Mouse (Mus musculus) C2C12 (cell line): ENCODE measurements around the gene Rgs6. TPM values are rescaled to one million over a fixed set of nuclear protein-coding genes. Genes with fewer than 3 reads are reported as not detected.

Experiments
- H3K27me3 ChIP-seq: one replicate; pipeline ENCODE4 v1.6.1; 2011; ENCODE audit not compliant: control insufficient read depth, insufficient read depth, insufficient read length
- H3K36me3 ChIP-seq: one replicate; pipeline ENCODE4 v1.6.1; 2011; ENCODE audit not compliant: control insufficient read depth, insufficient read depth
- H3K4me3 ChIP-seq: one replicate; pipeline ENCODE4 v1.5.1; 2011; ENCODE audit warnings: mild to moderate bottlenecking, control low read depth; ENCODE audit not compliant: poor library complexity, insufficient read depth, severe bottlenecking
- H3K79me2 ChIP-seq: one replicate; pipeline ENCODE4 v1.6.1; 2011; ENCODE audit not compliant: control insufficient read depth, insufficient read depth
- H3K79me3 ChIP-seq: one replicate; pipeline ENCODE4 v1.6.1; 2011; ENCODE audit warnings: low read depth, control low read depth
- H3ac ChIP-seq: one replicate; pipeline ENCODE3; 2011; ENCODE audit warnings: low read depth; ENCODE audit not compliant: control insufficient read depth, insufficient read length
- CEBPB ChIP-seq: IDR thresholded peaks from one replicate; pipeline ENCODE4 v1.6.1; 2011; ENCODE audit warnings: low read depth, mild to moderate bottlenecking, control low read depth, moderate library complexity
- CTCF ChIP-seq: IDR thresholded peaks from one replicate; pipeline ENCODE4 v1.5.1; 2011; ENCODE audit not compliant: control insufficient read depth, insufficient read depth, insufficient read length
- FOSL1 ChIP-seq: IDR thresholded peaks from one replicate; pipeline ENCODE4 v1.8.0; 2011; ENCODE audit warnings: mild to moderate bottlenecking, low read length; ENCODE audit not compliant: poor library complexity, insufficient read depth, severe bottlenecking
- MAX ChIP-seq: IDR thresholded peaks from one replicate; pipeline ENCODE4 v1.6.1; 2011; ENCODE audit warnings: mild to moderate bottlenecking, control low read depth
- MYOD1 ChIP-seq: IDR thresholded peaks from one replicate; pipeline ENCODE4 v1.6.1; 2011; ENCODE audit warnings: low read depth; ENCODE audit not compliant: control insufficient read depth, insufficient read length
- MYOG ChIP-seq: IDR thresholded peaks from one replicate; pipeline ENCODE4 v1.6.1; 2011; ENCODE audit not compliant: control insufficient read depth, insufficient read length; ENCODE audit errors: extremely low read depth
- USF1 ChIP-seq: IDR thresholded peaks from one replicate; pipeline ENCODE4 v1.6.1; 2011; ENCODE audit warnings: low read depth, mild to moderate bottlenecking, control low read depth, moderate library complexity
- polyA plus RNA-seq: library from polyadenylated mRNA; unstranded; fragments of >200 nt; fragmentation: generic; extraction: Trizol; gene quantifications from one replicate; pipeline ENCODE4 v1.2.1, GENCODE M21; 2012; ENCODE audit warnings: missing spikeins

Gene Rgs6
- polyA plus RNA-seq, 1 experiment = not detected

DNA sequence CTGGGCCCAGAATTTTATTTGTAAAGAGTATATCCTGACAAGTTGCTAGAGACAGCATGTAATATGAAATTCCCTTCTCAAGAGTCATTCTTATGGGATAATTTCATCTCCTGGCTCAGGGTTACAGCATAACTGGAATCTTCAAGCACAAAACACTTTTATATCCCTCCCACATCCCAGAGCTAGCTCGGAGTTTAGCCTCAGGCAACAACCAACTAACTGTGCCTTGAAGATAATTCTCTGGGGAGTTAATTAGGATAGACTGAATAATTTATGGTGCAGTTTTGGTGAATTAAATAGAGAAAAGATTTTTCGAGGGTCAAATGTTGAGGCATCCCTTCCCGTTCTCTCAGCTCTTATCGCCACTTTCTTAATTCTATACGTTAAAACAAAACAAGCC lies 214.6 kb downstream of the Rgs6 start:
- TF ChIP-seq MAX (no peak), USF1 (no peak), CTCF (no peak), CEBPB (no peak), MYOG (no peak), FOSL1 (no peak), MYOD1 (no peak)
- Histone ChIP-seq H3K27me3 (no peaks in the 10 kb centered on the region), H3K36me3 (no peaks in the 10 kb centered on the region)

DNA sequence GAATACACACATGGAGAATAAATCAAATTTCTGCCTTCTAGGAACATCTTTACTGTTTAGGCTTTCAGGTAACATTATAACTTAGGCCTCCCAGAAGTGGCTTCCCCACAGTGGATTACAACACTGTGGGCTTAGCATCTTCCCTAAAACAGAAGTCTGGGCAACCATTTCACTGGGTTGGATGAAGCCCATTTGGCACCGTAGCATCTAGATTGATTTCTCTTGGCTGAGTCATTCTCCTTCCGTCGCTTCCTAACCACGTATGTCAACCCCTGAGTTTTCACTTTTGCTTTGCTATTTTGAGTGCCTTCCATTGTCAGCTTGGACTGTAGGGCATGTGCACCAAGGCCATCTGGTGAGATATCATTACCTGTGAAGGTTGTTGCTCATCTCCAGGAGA lies 217.1 kb downstream of the Rgs6 start:
- no peak for TF ChIP-seq FOSL1
- no peak for TF ChIP-seq CTCF
- no peak for TF ChIP-seq CEBPB
- no peak for TF ChIP-seq MYOD1
- TF ChIP-seq MAX = no peak
- no peak for TF ChIP-seq USF1
- no peak for TF ChIP-seq MYOG
- no peaks in the 10 kb centered on the region for H3K79me3 ChIP-seq

More for the DNA sequence above, 214.6 kb downstream of the Rgs6 start:
- no peaks in the 10 kb centered on the region for H3K79me3 ChIP-seq
- H3K79me2 ChIP-seq = no peaks in the 10 kb centered on the region
- no peak overlapping the region for H3K4me3 ChIP-seq
- H3ac ChIP-seq = no peak overlapping the region

DNA sequence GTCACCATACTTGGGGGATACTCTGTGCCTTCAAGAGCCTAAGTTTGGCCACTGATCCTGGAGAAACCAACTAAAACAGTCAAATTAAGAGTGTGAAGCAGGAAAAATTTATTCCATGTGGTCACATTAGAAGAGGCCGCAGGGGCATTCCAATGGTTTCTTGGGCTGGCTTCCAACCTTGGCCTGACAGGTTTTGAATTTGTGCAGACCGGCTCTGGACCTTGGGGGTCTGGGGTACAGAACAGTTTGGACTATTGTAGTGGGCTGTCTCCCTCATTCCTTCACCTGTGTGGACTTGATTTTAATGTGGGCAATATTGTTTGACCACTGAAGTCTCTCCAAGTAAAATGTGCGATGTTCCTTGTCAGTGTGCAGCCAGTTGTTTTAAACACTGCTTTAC lies 222.5 kb downstream of the Rgs6 start:
- Histone ChIP-seq H3K27me3 (no peaks in the 10 kb centered on the region), H3ac (no peak overlapping the region), H3K4me3 (no peak overlapping the region), H3K79me3 (no peaks in the 10 kb centered on the region), H3K36me3 (no peaks in the 10 kb centered on the region), H3K79me2 (no peaks in the 10 kb centered on the region)
- TF ChIP-seq MYOG (no peak), FOSL1 (no peak), USF1 (no peak), CTCF (no peak), CEBPB (no peak), MAX (no peak)

More for the DNA sequence above, 217.1 kb downstream of the Rgs6 start:
- Histone ChIP-seq H3ac (no peak overlapping the region), H3K36me3 (no peaks in the 10 kb centered on the region), H3K27me3 (no peaks in the 10 kb centered on the region), H3K4me3 (no peak overlapping the region), H3K79me2 (no peaks in the 10 kb centered on the region)

DNA sequence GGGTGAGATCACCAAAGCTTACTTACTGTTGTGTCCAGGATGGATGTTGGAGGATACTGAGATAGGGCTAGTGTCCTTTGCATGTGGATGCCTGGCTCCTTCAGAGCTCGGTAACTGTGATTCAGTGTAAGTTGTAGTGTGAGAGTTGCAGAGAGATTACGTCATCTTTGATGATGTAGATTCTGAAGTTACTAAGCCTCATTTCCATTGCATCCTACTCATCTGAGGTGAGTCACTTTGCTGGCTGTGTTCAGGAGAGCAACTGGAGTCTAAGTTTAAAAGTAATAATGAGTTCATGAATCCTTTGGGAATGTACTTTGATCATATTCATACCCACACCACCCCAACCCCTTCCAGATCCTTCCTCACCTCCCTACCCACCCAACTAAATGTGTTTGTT lies 227.9 kb downstream of the Rgs6 start:
- Histone ChIP-seq H3K79me2 (no peaks in the 10 kb centered on the region), H3ac (no peak overlapping the region), H3K27me3 (no peaks in the 10 kb centered on the region), H3K79me3 (no peaks in the 10 kb centered on the region), H3K4me3 (no peak overlapping the region), H3K36me3 (no peaks in the 10 kb centered on the region)
- no peak for TF ChIP-seq MYOD1

DNA sequence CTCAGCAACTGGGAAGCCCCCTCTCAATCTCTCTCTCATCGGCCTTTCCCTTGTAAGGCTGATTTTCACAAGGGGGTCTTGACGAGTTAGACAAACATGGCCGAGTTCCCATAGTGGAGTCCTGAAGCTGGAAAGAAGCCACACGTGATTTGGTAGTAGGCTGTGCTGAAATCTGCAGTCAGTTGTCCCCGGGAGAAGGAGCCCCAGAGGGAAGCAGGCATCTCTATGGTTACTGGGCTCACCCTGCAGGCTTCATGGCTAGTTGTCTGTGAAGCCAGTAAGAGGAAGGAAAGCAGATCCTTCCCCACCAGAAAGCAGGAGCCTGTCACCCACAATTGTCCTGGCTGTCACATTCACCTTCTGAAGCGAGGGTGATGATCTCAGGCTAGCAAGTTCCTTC lies 231.2 kb downstream of the Rgs6 start:
- H3K27me3 ChIP-seq = no peaks in the 10 kb centered on the region
- no peaks in the 10 kb centered on the region for H3K36me3 ChIP-seq
- TF ChIP-seq FOSL1 (no peak), MAX (no peak), USF1 (no peak), CTCF (no peak), CEBPB (no peak), MYOD1 (no peak), MYOG (no peak)
- H3ac ChIP-seq = no peak overlapping the region
- no peaks in the 10 kb centered on the region for H3K79me2 ChIP-seq
- H3K4me3 ChIP-seq = no peak overlapping the region
- H3K79me3 ChIP-seq = no peaks in the 10 kb centered on the region

DNA sequence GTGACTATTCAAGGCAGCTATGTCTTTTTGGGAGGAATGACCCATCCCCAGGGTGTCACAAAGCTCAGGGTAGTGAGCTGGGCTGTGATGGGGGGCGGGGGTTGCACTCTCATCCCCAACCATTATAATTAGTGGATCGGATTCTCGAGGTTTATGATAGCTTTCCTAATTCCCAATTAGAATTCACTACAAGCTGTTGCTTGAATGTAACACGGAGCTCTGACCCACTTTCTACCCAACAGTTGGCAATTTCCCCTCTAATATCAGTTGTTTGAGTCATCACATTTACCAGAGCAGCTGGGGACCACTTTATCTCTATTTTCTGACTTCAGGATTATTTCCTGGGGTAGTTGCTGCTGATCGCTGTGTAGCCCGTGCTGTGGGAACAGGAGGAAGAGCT lies 231.9 kb downstream of the Rgs6 start:
- H3K36me3 ChIP-seq = no peaks in the 10 kb centered on the region
- no peaks in the 10 kb centered on the region for H3K27me3 ChIP-seq
- H3K4me3 ChIP-seq = no peak overlapping the region
- no peaks in the 10 kb centered on the region for H3K79me3 ChIP-seq
- TF ChIP-seq MYOG = no peak
- no peak for TF ChIP-seq USF1
- TF ChIP-seq CTCF = no peak
- no peak for TF ChIP-seq MYOD1
- no peak for TF ChIP-seq MAX
- TF ChIP-seq CEBPB = no peak
- TF ChIP-seq FOSL1 = no peak
- no peaks in the 10 kb centered on the region for H3K79me2 ChIP-seq
- H3ac ChIP-seq = no peak overlapping the region

DNA sequence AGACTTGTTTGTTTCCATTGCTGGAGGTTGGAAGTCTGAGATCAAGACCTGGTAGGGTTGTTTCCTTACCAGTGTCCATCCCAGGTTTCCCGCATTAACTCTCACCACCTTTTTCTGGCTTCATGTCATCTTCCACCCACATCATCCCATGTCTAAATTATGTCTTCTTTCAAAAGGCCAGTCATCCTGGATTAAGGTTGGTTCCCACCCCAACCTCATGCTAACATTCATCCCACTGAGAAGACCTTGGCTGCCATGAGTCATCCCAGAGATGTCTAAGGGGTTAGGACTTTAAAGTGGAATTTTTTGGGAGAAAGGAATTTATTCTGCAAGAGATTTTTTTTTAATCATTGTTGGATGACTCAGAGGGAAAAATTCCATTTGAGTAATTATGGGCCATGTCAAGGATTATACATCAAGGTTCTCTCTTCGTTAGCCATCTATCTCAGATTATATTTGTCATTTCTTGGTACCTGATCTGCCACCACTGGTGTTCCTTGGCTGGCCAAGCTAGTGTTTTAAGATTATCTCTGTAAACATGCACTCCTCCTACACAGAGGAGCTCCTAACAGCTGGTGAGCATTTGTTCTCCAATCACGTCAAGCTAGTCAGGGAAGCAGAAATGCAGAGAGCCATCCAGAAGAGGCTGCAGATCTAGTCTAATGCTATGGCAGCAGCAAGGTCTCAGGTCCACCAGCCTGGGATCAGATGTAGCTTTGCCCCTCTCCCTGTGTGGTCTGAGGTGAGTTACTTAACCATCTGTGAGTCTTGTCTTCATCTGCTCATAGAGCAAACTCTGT lies 234.9 kb downstream of the Rgs6 start:
- Histone ChIP-seq H3K36me3 (no peaks in the 10 kb centered on the region), H3K79me2 (no peaks in the 10 kb centered on the region), H3K4me3 (no peak overlapping the region), H3ac (no peak overlapping the region), H3K27me3 (no peaks in the 10 kb centered on the region), H3K79me3 (no peaks in the 10 kb centered on the region)
- no peak for TF ChIP-seq FOSL1
- TF ChIP-seq MYOG = no peak
- TF ChIP-seq CEBPB = no peak
- TF ChIP-seq USF1 = no peak
- TF ChIP-seq CTCF = no peak
- no peak for TF ChIP-seq MYOD1
- TF ChIP-seq MAX = no peak
